Mouse (Mus musculus): ENCODE data around the gene Plekhh2. TPM values are rescaled to one million over a fixed set of nuclear protein-coding genes. Genes with fewer than 3 reads are reported as not detected.

The Plekhh2 gene
- total RNA-seq (2022), result 1 to 10 TPM; 6.2 to 8.2 (median 6.5) TPM

- peak; percentile 58 to 77 for DNase-seq (ENCODE audit: low spot score in 2 of 2)
Observed at GRCm38 (mm10) chr17:84511682-84512515, at the start of gene Plekhh2. Plekhh2 (plus strand) TSS chr17:84511895.

- peak; percentile 95 to 98 for DNase-seq (ENCODE audit: low spot score in 2 of 2)
Observed at GRCm38 (mm10) chr17:84465753-84466608, 45.7 kb upstream of the Plekhh2 start, which contains the start of gene Thada. Thada (minus strand) TSS chr17:84466205.

GRCm38 (mm10) chr17:84474312-84474711 lies 37.4 kb upstream of the Plekhh2 start:
- DNase-seq (ENCODE audit: low spot score in 2 of 2), result no peak

- no peak for DNase-seq (ENCODE audit: low spot score in 2 of 2)
Observed at GRCm38 (mm10) chr17:84477176-84477575, 34.5 kb upstream of the Plekhh2 start.

- DNase-seq (ENCODE audit: low spot score in 2 of 2), result no peak
Observed at GRCm38 (mm10) chr17:84478276-84478675, 33.4 kb upstream of the Plekhh2 start.

GRCm38 (mm10) chr17:84480464-84481355 lies 31.0 kb upstream of the Plekhh2 start:
- DNase-seq (ENCODE audit: low spot score in 2 of 2), result no peak

- no peak for DNase-seq (ENCODE audit: low spot score in 2 of 2)
Observed at GRCm38 (mm10) chr17:84482831-84483230, 28.9 kb upstream of the Plekhh2 start.

- no peak for DNase-seq (ENCODE audit: low spot score in 2 of 2)
Observed at GRCm38 (mm10) chr17:84483673-84484320, 27.9 kb upstream of the Plekhh2 start.

GRCm38 (mm10) chr17:84487415-84487814 lies 24.3 kb upstream of the Plekhh2 start:
- DNase-seq (ENCODE audit: low spot score in 2 of 2), result no peak

GRCm38 (mm10) chr17:84492255-84492880 lies 19.3 kb upstream of the Plekhh2 start:
- DNase-seq (ENCODE audit: low spot score in 2 of 2), result no peak

GRCm38 (mm10) chr17:84497026-84497425 lies 14.7 kb upstream of the Plekhh2 start:
- no peak for DNase-seq (ENCODE audit: low spot score in 2 of 2)

- DNase-seq (ENCODE audit: low spot score in 2 of 2), result no peak
Observed at GRCm38 (mm10) chr17:84497559-84497958, 14.1 kb upstream of the Plekhh2 start.

- DNase-seq (ENCODE audit: low spot score in 2 of 2), result no peak
Observed at GRCm38 (mm10) chr17:84497972-84498604, 13.6 kb upstream of the Plekhh2 start.

- no peak for DNase-seq (ENCODE audit: low spot score in 2 of 2)
Observed at GRCm38 (mm10) chr17:84498639-84499038, 13.1 kb upstream of the Plekhh2 start.

- DNase-seq (ENCODE audit: low spot score in 2 of 2), result no peak
Observed at GRCm38 (mm10) chr17:84502341-84502740, 9.4 kb upstream of the Plekhh2 start.

- DNase-seq (ENCODE audit: low spot score in 2 of 2), result no peak
Observed at GRCm38 (mm10) chr17:84505922-84506321, 5.8 kb upstream of the Plekhh2 start.

- DNase-seq (ENCODE audit: low spot score in 2 of 2), result no peak
Observed at GRCm38 (mm10) chr17:84508736-84509135, 3.0 kb upstream of the Plekhh2 start.

- no peak for DNase-seq (ENCODE audit: low spot score in 2 of 2)
Observed at GRCm38 (mm10) chr17:84509176-84509575, 2.5 kb upstream of the Plekhh2 start.

- peak; percentile 72 to 74 for DNase-seq (ENCODE audit: low spot score in 2 of 2)
Observed at GRCm38 (mm10) chr17:84510355-84510754, 1.3 kb upstream of the Plekhh2 start.

Measured in layer of hippocampus, adult 8-10 months (tissue).